Mouse (Mus musculus) adrenal gland, postnatal 10 days (tissue): ENCODE data around the gene Mtif2. TPM values are rescaled to one million over a fixed set of nuclear protein-coding genes. Genes with fewer than 3 reads are reported as not detected.
"Not testable (repeated sequence)": the region's sequence is repeated elsewhere in the genome, so short reads cannot be mapped to it uniquely, and the experiment has no call there.

Experiments used
- DNase-seq: peaks from one replicate; pipeline ENCODE4 v3.0.0; 2021; ENCODE audit warnings: mixed read lengths
- long read RNA-seq, 2 experiments: library from polyadenylated mRNA; stranded (forward); transcript quantifications; one replicate each; pipeline ENCODE4 v2.0.0; 2021
- total RNA-seq, 2 experiments: library from RNA; stranded (reverse); gene quantifications; 2 replicates each; pipeline ENCODE4 v1.2.3; 2021

Gene Mtif2
- 10 to 100 TPM; 56.5 to 67.2 TPM for total RNA-seq
- long read RNA-seq, experiment 1, transcript Mtif2-202 (14 exons, 2,741 nt), result major isoform, 20 of 46 reads
- long read RNA-seq, experiment 1, transcript Mtif2-201 (14 exons, 2,425 nt), result minor isoform, 5 of 46 reads
- long read RNA-seq, experiment 1, partial matches to known transcripts, result 6 of 46 reads
- long read RNA-seq, experiment 1, other reads (novel, unspliced or antisense), result 14 of 46 reads
- long read RNA-seq, experiment 2, transcript Mtif2-202 (14 exons, 2,741 nt), result major isoform, 8 of 21 reads
- long read RNA-seq, experiment 2, partial matches to known transcripts, result 2 of 21 reads
- long read RNA-seq, experiment 2, other reads (novel, unspliced or antisense), result 9 of 21 reads

- DNase-seq, result peak; percentile 91
These were observed at the start of gene Mtif2 for GRCm38 (mm10) chr11:29525988-29526794. TSS of gene Mtif2 (plus strand) at chr11:29526408.

- no peak for DNase-seq
These were observed 33.1 kb upstream of the Mtif2 start for GRCm38 (mm10) chr11:29493135-29493534.

DNA sequence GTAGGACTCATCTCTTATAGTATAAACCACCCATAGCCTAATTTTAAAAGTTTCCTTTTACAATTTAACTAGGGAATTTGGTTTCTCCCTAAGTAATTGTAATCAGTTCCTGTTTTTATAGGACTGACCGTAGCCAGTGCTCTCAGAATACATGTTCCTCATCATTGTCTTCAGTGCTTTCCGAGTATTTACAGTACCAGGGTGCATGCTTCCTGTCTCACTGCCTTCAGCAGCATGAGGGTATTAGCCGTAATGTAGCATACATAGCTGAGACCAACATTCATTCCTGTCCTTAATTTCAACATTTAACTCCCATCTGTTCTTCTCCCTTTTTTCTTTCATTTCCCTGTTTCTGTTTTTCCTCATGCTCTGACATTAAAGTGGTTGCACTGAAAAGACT lies 29.2 kb upstream of the Mtif2 start:
- DNase-seq, result no peak

DNA sequence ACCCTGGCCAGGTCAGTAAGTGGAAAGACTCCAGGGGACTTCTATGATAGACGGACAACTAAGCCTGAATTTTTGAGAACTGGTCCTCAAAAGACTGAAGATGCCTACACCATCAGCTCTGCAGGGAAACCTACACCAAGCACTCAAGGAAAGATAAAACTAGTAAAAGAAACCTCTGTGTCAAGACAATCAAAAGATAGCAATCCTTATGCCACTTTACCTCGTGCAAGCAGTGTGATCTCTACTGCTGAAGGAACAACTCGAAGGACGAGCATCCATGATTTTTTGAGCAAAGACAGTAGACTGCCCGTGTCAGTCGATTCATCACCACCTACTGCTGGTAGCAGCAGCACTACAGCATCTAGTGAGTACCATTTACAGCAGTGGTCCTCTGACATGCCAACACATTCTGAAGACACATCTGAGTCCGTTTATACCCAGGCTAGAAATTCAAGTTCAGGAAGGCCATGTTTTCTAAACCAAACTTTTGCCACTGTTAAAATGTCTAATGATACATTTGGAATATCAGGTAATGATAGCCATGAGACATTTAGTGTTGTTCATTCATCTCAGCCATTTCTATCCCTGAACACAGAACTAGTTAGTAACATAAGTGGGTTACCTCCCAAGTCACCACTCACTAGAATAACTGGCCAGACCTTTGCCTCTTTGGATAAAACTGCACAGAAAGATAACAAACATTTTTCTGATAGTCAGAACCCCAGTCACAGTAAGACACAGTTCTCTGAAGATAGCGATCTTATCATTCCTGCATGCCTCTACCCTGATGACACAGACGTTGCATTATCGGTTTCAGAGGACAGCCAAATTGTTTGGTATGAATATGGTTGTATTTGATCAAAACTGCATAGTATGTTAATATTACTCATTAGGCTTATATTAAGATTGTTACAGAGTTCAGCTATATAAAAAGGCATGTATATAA lies 22.0 kb upstream of the Mtif2 start:
- no peak for DNase-seq

DNA sequence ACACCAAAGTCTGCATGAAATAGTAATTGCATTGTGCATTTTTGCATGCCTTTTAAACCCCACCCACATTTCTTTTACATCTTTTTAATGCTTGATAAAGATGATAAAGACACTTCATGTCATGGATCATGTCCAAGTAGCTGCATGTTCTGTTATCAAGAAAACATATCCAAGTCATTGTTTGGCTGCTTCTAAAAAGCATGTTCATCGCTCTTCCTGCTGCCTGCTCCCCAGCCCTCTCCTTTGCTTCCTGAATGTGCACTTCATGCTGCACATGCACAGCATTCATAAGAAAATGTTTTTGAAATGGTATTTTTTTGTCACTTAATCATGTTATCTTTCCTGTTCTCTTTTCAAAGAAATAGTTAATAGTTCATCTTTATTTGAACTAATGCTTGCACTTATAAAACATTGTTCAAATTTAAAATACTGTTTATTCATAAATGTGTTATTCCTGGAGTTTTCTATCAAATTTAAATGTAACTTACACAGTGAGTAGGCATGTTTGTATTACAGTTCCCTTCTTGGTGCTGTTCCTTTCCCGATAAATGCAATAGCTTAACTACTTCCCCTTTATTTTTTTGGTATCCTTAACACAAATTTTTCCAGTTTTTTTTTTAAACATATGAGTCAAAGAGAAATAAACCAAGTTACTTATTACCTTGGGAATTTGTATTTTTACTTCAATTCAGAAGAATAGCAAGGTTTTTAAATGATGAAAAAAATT lies 21.1 kb upstream of the Mtif2 start:
- DNase-seq, result no peak

- no peak for DNase-seq
These were observed 16.8 kb upstream of the Mtif2 start for GRCm38 (mm10) chr11:29509421-29509820.

DNA sequence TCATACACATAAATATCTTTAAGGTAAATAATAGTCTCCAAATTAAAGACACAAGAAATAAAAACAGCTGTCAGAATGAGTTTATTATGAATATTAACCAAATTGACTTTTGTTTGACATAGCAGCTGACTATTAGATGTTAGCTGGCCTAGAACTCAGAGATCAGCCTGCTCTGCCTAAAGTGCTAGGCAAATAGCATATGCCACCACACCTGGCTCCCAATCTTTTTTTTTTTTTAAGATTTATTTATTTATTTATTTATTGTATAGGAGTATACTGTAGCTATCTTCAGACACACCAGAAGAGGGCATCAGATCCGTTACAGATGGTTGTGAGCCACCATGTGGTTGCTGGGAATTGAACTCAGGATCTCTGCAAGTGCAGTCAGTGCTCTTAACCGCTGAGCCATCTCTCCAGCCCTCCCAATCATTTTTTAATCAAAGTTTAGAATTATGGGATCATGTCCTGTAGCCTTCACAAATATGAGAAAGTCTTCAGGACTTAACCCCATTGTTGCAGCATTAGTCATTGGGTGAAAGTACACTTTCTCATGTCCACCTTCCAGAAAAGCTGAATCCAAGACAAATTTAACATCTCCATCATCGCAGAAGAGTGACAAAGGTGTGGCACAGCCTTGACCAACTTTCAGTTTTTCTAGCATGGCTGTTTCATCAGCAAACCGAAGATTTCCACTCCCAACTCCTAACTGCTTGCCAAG lies 13.2 kb upstream of the Mtif2 start:
- DNase-seq, result no peak

- no peak for DNase-seq
These were observed 11.9 kb upstream of the Mtif2 start for GRCm38 (mm10) chr11:29514325-29514681.

DNA sequence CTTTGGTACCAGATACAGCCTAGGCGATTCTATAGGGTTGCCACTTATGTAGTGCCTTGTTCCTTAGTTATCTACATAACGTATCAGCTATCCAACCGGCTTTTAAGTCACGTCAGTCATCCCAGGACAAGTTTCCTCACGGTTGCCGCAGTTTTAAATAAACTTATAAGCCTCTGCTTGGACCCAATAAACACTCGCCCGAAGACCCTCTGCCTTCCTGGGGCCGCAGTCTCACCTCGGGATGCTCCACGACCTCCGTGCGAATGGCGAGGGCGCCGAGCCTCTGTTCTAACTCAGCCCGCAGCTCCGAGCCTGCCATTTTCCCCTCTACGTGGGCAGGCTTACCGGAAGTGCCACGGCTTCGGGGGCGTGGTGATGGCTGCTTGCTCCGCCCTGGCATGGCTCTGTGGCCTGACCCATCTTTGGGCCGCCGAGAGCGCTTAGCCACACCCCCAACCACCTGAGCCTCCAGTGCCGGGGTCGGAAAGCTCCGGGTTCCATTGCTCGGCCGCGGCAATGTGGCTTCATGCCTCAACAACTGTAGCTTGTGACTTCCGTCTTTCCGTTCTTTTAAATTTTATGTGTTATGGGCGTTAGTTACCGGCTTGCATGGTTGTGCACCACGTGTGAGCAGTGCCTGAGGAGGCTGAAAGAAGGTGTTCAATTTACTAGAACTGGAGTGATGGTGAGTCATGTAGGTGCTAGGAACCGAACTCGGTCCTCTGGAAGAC lies 11.4 kb upstream of the Mtif2 start, which contains the start of gene Prorsd1:
TSS of gene Prorsd1 (minus strand) at position 352 of the 731 bp plus-strand sequence.
- DNase-seq, result peak; percentile 94

DNA sequence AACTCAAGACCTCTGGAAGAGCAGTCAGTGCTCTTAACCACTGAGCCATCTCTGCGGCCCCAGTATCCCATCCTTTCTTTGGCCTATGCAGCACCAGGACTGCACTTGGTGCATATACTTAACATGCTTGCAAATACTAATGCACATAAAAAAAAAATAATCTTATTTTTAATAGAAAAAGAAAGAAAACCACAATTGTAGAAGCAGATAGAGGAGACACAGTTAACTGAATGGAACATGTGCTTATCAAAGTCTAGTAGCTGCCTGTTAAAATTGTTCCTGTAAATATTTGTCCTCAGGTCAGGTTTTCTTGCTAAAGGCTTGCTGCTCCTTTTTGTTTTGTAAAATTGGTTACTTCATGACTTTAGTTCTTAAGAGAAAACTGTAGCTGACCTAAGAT lies 12.0 kb downstream of the Mtif2 start:
- no peak for DNase-seq

DNA sequence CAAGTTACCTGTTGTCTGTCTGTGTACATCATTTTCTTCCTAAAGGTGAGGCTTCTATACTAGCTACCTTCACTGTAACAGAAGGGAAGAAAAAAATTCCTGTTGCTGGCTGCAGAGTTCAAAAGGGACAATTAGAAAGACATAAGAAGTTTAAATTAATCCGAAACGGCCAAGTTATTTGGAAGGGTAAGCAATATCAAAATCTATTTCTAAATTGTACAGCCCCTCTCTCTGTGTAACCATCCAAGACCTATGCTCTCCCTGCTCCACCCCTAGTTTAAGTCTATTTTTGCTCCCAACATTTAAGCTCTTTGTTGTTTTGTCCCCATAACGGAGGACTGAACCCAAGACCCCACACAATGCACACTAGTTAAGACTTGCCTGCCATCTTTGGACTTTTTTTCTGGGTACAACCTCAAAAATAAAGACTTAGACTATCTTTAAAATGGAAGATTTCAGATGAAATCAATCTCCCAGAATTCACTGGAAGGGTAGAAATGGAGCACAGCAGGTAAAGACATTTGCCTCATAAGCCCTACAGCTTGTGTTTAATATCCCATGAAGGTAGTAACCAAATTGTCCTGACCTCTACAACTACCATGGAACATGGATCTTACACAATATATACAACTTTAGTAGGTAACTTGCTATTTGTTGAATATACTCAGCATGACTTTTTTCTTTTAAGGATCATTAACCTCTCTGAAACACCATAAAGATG lies 18.2 kb downstream of the Mtif2 start:
- no peak for DNase-seq

- not testable (repeated sequence) for DNase-seq
These were observed 19.0 kb downstream of the Mtif2 start for GRCm38 (mm10) chr11:29545150-29545752.

- DNase-seq, result not testable (repeated sequence)
These were observed 20.1 kb downstream of the Mtif2 start for GRCm38 (mm10) chr11:29546297-29546696.

- no peak for DNase-seq
These were observed 20.6 kb downstream of the Mtif2 start for GRCm38 (mm10) chr11:29546762-29547161.

DNA sequence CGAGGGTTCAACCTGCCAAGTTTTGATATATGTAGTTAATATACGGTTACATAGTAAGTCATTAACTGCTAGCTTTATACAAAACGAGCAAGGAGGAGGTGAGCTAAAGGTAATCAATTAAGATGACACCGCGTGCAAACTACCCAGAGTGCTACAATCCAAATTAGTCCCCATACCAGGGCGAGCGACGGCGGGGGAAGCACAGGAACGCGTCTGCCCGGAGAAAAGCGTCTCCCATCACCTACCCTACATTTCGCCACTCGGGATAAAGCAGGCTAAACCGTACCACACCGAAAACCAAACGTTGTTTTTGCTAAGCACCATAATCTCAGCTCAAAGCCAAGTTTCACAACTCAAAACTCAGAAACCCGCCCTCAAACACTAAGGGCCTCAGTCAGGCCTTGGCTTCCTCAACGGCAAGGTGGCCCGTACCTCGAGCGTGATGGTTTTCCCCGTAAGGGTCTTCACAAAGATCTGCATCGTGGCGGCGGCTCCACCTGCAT lies 21.1 kb downstream of the Mtif2 start:
- no peak for DNase-seq

- DNase-seq, result peak; percentile 98
These were observed 21.7 kb downstream of the Mtif2 start, which contains the start of the genes Clhc1 and Rps27a for GRCm38 (mm10) chr11:29547752-29548503. TSS of gene Clhc1 (plus strand) at chr11:29547950. TSS of gene Rps27a (minus strand) at chr11:29548109.

- DNase-seq, result peak; percentile 20
These were observed 22.6 kb downstream of the Mtif2 start for GRCm38 (mm10) chr11:29548504-29549424.
